Comparison of ENCODE assay signal across 14 mouse cellular contexts in the genomic region with DNA sequence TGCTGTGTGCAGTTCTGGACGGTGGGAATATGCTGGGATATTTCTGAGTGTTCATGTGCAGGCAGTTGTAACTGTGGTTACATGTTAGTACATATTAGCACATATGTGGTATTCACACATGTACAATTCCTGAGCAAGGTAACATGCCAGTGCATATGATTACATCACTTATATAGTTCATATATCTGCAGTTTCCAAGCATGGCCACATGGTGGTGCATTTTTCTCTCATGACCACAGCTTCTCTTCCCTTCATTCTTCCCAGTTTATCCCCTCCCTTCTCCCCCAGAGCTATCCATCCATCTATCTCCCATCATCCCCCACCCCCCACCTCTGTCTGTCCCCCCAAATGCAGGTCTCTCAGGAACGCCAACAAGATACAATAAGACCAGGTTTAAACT. TPM values are rescaled to one million over a fixed set of nuclear protein-coding genes. Genes with fewer than 3 reads are reported as not detected.
DNase-seq lines count a peak whose midpoint lies in the region; TF ChIP-seq lines count a peak whose summit lies in the region.
"Had no signal": no experiment of that assay in that cellular context is flagged by ENCODE, and none has a peak within 500 bp of the region (broad histone marks: within the 10 kb centered on the region; RNA-seq: fewer than 3 reads in every experiment).

No protein-coding gene starts in this region.

- no peak overlapping the region for H3K4me3 ChIP-seq in layer of hippocampus, adult 2 months
- H3K4me3 ChIP-seq: embryonic facial prominence, embryonic 13.5 days; hindbrain, embryonic 13.5 days; limb, embryonic 15.5 days; megakaryocyte, embryonic 14.5 days had no signal

- H3K27ac ChIP-seq in layer of hippocampus, adult 2 months, result no peak overlapping the region
- H3K27ac ChIP-seq: embryonic facial prominence, embryonic 13.5 days; hindbrain, embryonic 13.5 days; limb, embryonic 15.5 days had no signal

- peak; percentile 4 to 20 for DNase-seq in cerebellum, postnatal 10 days
- no peak for DNase-seq in cerebellum, adult 9-10 months
- no peak for DNase-seq in layer of hippocampus, adult 2 months (ENCODE audit: low spot score in 2 of 2)
- no peak for DNase-seq in layer of hippocampus, postnatal 25 days (ENCODE audit: extremely low spot score in 1 of 2, low spot score in 1 of 2)
- DNase-seq in A20 (ENCODE audit: low read depth, low spot score), result peak; percentile 7
- DNase-seq in embryo, embryonic 10.5 days (ENCODE audit: low spot score), result peak; percentile 19
- DNase-seq in urinary bladder, postnatal 14 days (ENCODE audit: low spot score), result no peak
- no peak for DNase-seq in frontal cortex, postnatal 14 days (ENCODE audit: low spot score in 2 of 2)
- DNase-seq: spleen, adult 18-20 months; thymus, adult 2 months had no signal

- TF ChIP-seq CTCF in layer of hippocampus, adult 2 months (conservative IDR thresholded peaks at IDR 0.05), result peak; percentile 62

RNA-seq across cellular contexts. Expression of a gene that starts 53.3 kb away (rescaled TPM):
- 10 to 100 TPM; 54.3 to 74.0 TPM for total RNA-seq in layer of hippocampus, adult 2 months (2021)
- 10 to 100 TPM; 68.3 to 71.4 TPM for total RNA-seq in layer of hippocampus, postnatal 25 days (2021)

RNA-seq across cellular contexts. Expression of a gene that starts 53.6 kb away (rescaled TPM):
- under 1 TPM; 0.26 to 0.37 TPM for total RNA-seq in layer of hippocampus, adult 2 months (2021)
- total RNA-seq in layer of hippocampus, postnatal 25 days (2021), result under 1 TPM; 0.19 to 0.20 TPM

Comparison
In these comparisons a context has a peak if more than half of its experiments do, and no peak if none do; other contexts are left out.
1. DNase-seq: peak in cerebellum, postnatal 10 days (2 of 2), A20 (single experiment) and embryo, embryonic 10.5 days (single experiment); none in cerebellum, adult 9-10 months (single experiment), layer of hippocampus, adult 2 months (0 of 2), layer of hippocampus, postnatal 25 days (0 of 2), urinary bladder, postnatal 14 days (single experiment) and frontal cortex, postnatal 14 days (0 of 2).